In genomic region chr3:107517631-107518108, GRCm38 (mm10) we compare ENCODE assay signal across 9 mouse cellular contexts. TPM values are rescaled to one million over a fixed set of nuclear protein-coding genes. Genes with fewer than 3 reads are reported as not detected.
DNase-seq lines count a peak whose midpoint lies in the region; ATAC-seq and TF ChIP-seq lines count a peak whose summit lies in the region.
"Had no signal": no experiment of that assay in that cellular context is flagged by ENCODE, and none has a peak within 500 bp of the region (broad histone marks: within the 10 kb centered on the region; RNA-seq: fewer than 3 reads in every experiment).

TSS of gene Slc6a17 (minus strand) at chr3:107518018.

- no peak within 1 kb of the TSS for H3K27ac ChIP-seq in heart, adult 2 months
- peak within 1 kb of the TSS; percentile 72 for H3K27ac ChIP-seq in forebrain, embryonic 13.5 days
- H3K27ac ChIP-seq in hindbrain, embryonic 16.5 days (ENCODE audit: low read depth, low read length) = peak within 1 kb of the TSS; percentile 84
- peak within 1 kb of the TSS; percentile 79 for H3K27ac ChIP-seq in midbrain, embryonic 15.5 days
- H3K27ac ChIP-seq: macrophage had no signal

- DNase-seq in heart, adult 2 months = peak; percentile 23 to 46
- DNase-seq in heart, adult 9 months (ENCODE audit: low spot score in 2 of 2) = no peak
- DNase-seq in left cerebral cortex, adult 8-10 months (ENCODE audit: low spot score in 2 of 2) = peak; percentile 71 to 77
- DNase-seq in urinary bladder, postnatal 14 days (ENCODE audit: low spot score) = peak; percentile 29

- intact Hi-C loops in heart, adult 2 months (cut with DNase I) = no loop called here

- no peak for TF ChIP-seq EP300 in heart, adult 2 months (IDR thresholded peaks at IDR 0.05; ENCODE audit: insufficient read depth, low read depth, low read length)

- no peaks in the 10 kb centered on the region for H3K9me3 ChIP-seq in forebrain, embryonic 13.5 days (replicated peaks)
- H3K9me3 ChIP-seq in hindbrain, embryonic 16.5 days (ENCODE audit: control insufficient read depth, low read length) = no peaks in the 10 kb centered on the region
- no peaks in the 10 kb centered on the region for H3K9me3 ChIP-seq in midbrain, embryonic 15.5 days

- H3K4me2 ChIP-seq in forebrain, embryonic 13.5 days = peak within 1 kb of the TSS; percentile 93
- H3K4me2 ChIP-seq in hindbrain, embryonic 16.5 days (ENCODE audit: low read length) = peak within 1 kb of the TSS; percentile 80
- peak within 1 kb of the TSS; percentile 84 for H3K4me2 ChIP-seq in midbrain, embryonic 15.5 days

- H3K9ac ChIP-seq in heart, adult 2 months (ENCODE audit: low read depth, low read length) = peak within 1 kb of the TSS; percentile 47
- H3K9ac ChIP-seq in forebrain, embryonic 13.5 days = peak within 1 kb of the TSS; percentile 74
- peak within 1 kb of the TSS; percentile 76 for H3K9ac ChIP-seq in hindbrain, embryonic 16.5 days (ENCODE audit: low read depth, low read length)
- peak within 1 kb of the TSS; percentile 64 for H3K9ac ChIP-seq in midbrain, embryonic 15.5 days

- H3K4me3 ChIP-seq in heart, adult 2 months = peak within 1 kb of the TSS; percentile 35
- H3K4me3 ChIP-seq in forebrain, embryonic 13.5 days = peak within 1 kb of the TSS; percentile 58
- peak within 1 kb of the TSS; percentile 67 for H3K4me3 ChIP-seq in hindbrain, embryonic 16.5 days (ENCODE audit: low read length)
- H3K4me3 ChIP-seq in midbrain, embryonic 15.5 days = peak within 1 kb of the TSS; percentile 65

- no peaks in the 10 kb centered on the region for H3K4me1 ChIP-seq in heart, adult 2 months (ENCODE audit: control insufficient read depth, insufficient read depth, low read length)
- peaks cover 22% of the 10 kb centered on the region for H3K4me1 ChIP-seq in forebrain, embryonic 13.5 days
- peaks cover 12% of the 10 kb centered on the region for H3K4me1 ChIP-seq in hindbrain, embryonic 16.5 days (ENCODE audit: control insufficient read depth, insufficient read depth, low read depth, low read length)
- H3K4me1 ChIP-seq in midbrain, embryonic 15.5 days = peaks cover 29% of the 10 kb centered on the region

- ATAC-seq in cerebellum, adult (ENCODE audit: insufficient number of reproducible peaks, low FRiP score, low TSS enrichment) = peak; percentile 71
- peak; percentile 92 for ATAC-seq in forebrain, embryonic 13.5 days
- peak; percentile 84 for ATAC-seq in hindbrain, embryonic 16.5 days
- ATAC-seq in midbrain, embryonic 15.5 days (replicated peaks) = peak; percentile 89

- peak; percentile 44; the same call in 1 of the 2 replicates for TF ChIP-seq CTCF in heart, adult 2 months (IDR thresholded peaks at IDR 0.05)

- peaks cover 7% of the 10 kb centered on the region; the same call in 1 of the 2 replicates for H3K27me3 ChIP-seq in heart, adult 2 months (ENCODE audit: control insufficient read depth, insufficient read depth, low read length)
- peaks cover 32% of the 10 kb centered on the region for H3K27me3 ChIP-seq in forebrain, embryonic 13.5 days
- H3K27me3 ChIP-seq in hindbrain, embryonic 16.5 days (replicated peaks; ENCODE audit: control insufficient read depth, insufficient read depth, low read length) = peaks cover 3% of the 10 kb centered on the region; the same call in 1 of the 2 replicates
- H3K27me3 ChIP-seq in midbrain, embryonic 15.5 days (replicated peaks) = peaks cover 18% of the 10 kb centered on the region

- no peak for TF ChIP-seq POLR2A in heart, adult 2 months (IDR thresholded peaks at IDR 0.05; ENCODE audit: insufficient read depth, low read depth, low read length)

- no peaks in the 10 kb centered on the region for H3K36me3 ChIP-seq in heart, adult 2 months (ENCODE audit: control insufficient read depth, insufficient read depth, low read length)
- H3K36me3 ChIP-seq in forebrain, embryonic 13.5 days (ENCODE audit: poor library complexity, severe bottlenecking) = no peaks in the 10 kb centered on the region
- H3K36me3 ChIP-seq in hindbrain, embryonic 16.5 days (ENCODE audit: control insufficient read depth, insufficient read depth, low read length) = no peaks in the 10 kb centered on the region
- no peaks in the 10 kb centered on the region for H3K36me3 ChIP-seq in midbrain, embryonic 15.5 days (replicated peaks)

- H3K79me2 ChIP-seq in heart, adult 2 months (replicated peaks; ENCODE audit: control insufficient read depth, insufficient read depth, low read length) = no peaks in the 10 kb centered on the region

- WGBS in heart, adult 2 months = under 1% methylated on average over 68 of the region's 68 CpGs
- WGBS in forebrain, embryonic 13.5 days = under 1% methylated on average over 68 of the region's 68 CpGs
- WGBS in hindbrain, embryonic 16.5 days = 0% methylated on average over 60 of the region's 68 CpGs
- 0% methylated on average over 65 of the region's 68 CpGs for WGBS in midbrain, embryonic 15.5 days

RNA-seq across cellular contexts. Expression of gene Slc6a17, which starts in this region (rescaled TPM):
- total RNA-seq in heart, adult 2 months (2021) = 1 to 10 TPM; 2.1 to 2.8 TPM
- 2.3 and 3.9 TPM in 2 replicates for polyA plus RNA-seq in heart, adult 2 months (2012; rRNA removed)
- 9.6 and 11.2 TPM in 2 replicates for polyA plus RNA-seq in forebrain, embryonic 13.5 days (2015; fragmentation: Nextera tagmentation; extraction: Ambion mirVana)
- 19.1 and 20.4 TPM in 2 replicates for polyA plus RNA-seq in hindbrain, embryonic 16.5 days (2015; fragmentation: Nextera tagmentation; extraction: Ambion mirVana)
- 100 to 1,000 TPM; 328 to 391 (median 344) TPM for total RNA-seq in left cerebral cortex, adult 8-10 months (2022)
- polyA plus RNA-seq in midbrain, embryonic 15.5 days (2015; fragmentation: Nextera tagmentation; extraction: Ambion mirVana) = 16.6 and 19.2 TPM in 2 replicates

Comparison
In these comparisons a context has a peak if more than half of its experiments do, and no peak if none do; other contexts are left out.
1. RNA of gene Slc6a17 (total RNA-seq): 328 to 391 TPM in left cerebral cortex, adult 8-10 months; 2.1 to 2.8 TPM in heart, adult 2 months; every median in the first group is over 10 times any median in the second.
2. DNase-seq: peak in heart, adult 2 months (2 of 2), left cerebral cortex, adult 8-10 months (2 of 2) and urinary bladder, postnatal 14 days (single experiment); none in heart, adult 9 months (0 of 2).
3. Peak in every context shown above with its lines, with median percentiles within 50 percentile points of each other: H3K4me3 ChIP-seq, H3K9ac ChIP-seq, ATAC-seq and H3K4me2 ChIP-seq.